Mouse (Mus musculus) CH12.LX (cell line): Measurements from ENCODE around the gene Ces4a. TPM values are rescaled to one million over a fixed set of nuclear protein-coding genes. Genes with fewer than 3 reads are reported as not detected.

ENCODE experiments used
- DNase-seq: peaks from one replicate; pipeline ENCODE4 v3.0.0-alpha.2; 2013; ENCODE audit errors: extremely low read depth
- H3K27ac ChIP-seq: 2 replicates; pipeline ENCODE4 v1.5.1; 2012; ENCODE audit warnings: low read depth, mild to moderate bottlenecking, control low read depth, moderate library complexity; ENCODE audit not compliant: insufficient read depth
- H3K27me3 ChIP-seq: replicated peaks from 2 replicates; pipeline ENCODE3; 2012; ENCODE audit warnings: inconsistent platforms
- H3K36me3 ChIP-seq, 2 experiments: replicated peaks in 1 of 2; 2 replicates each; pipeline versions ENCODE3 to v1.6.1; 2012; ENCODE audit warnings: inconsistent platforms in 1 of 2, low read length in 1 of 2, mild to moderate bottlenecking in 1 of 2, mixed read lengths in 1 of 2, moderate library complexity in 1 of 2; ENCODE audit not compliant: control insufficient read depth in 1 of 2, insufficient read depth in 1 of 2
- H3K4me1 ChIP-seq, 2 experiments: 2 replicates each; pipeline ENCODE4 v1.6.1; 2012; ENCODE audit warnings: inconsistent platforms in 1 of 2, moderate library complexity in 1 of 2; ENCODE audit not compliant: insufficient read depth in 2 of 2, control insufficient read depth in 1 of 2
- H3K4me2 ChIP-seq: 2 replicates; pipeline ENCODE4 v1.6.1; 2012; ENCODE audit warnings: low read depth, mild to moderate bottlenecking, control low read depth; ENCODE audit not compliant: poor library complexity, insufficient read depth, severe bottlenecking
- H3K4me3 ChIP-seq, 3 experiments: fragments of 150-350 bp in 1 of 3; sonication (generic) in 1 of 3; replicated peaks in 1 of 3; 2 replicates each; pipeline versions ENCODE3 to v1.5.1; 2011 to 2012; ENCODE audit warnings: low read depth in 2 of 3, low read length in 2 of 3, mild to moderate bottlenecking in 2 of 3, moderate library complexity in 2 of 3, control low read depth in 1 of 3, improper control_type of control experiment in 1 of 3, inconsistent platforms in 1 of 3, mixed read lengths in 1 of 3; ENCODE audit not compliant: poor library complexity in 1 of 3
- H3K79me2 ChIP-seq: replicated peaks from 2 replicates; pipeline ENCODE4 v1.6.1; 2012; ENCODE audit warnings: mild to moderate bottlenecking, moderate library complexity; ENCODE audit not compliant: control insufficient read depth, poor library complexity, insufficient read depth, severe bottlenecking; ENCODE audit errors: extremely low read depth
- H3K9ac ChIP-seq: 2 replicates; pipeline ENCODE4 v1.6.1; 2012; ENCODE audit warnings: low read depth, mild to moderate bottlenecking, control low read depth, moderate library complexity; ENCODE audit not compliant: insufficient read depth
- H3K9me3 ChIP-seq: replicated peaks from 2 replicates; pipeline ENCODE3; 2012; ENCODE audit warnings: low read length, inconsistent platforms, mixed read lengths
- BHLHE40 ChIP-seq: IDR thresholded peaks from 2 replicates; pipeline ENCODE4 v1.6.1; 2011; ENCODE audit warnings: mild to moderate bottlenecking, low read depth, low read length, improper control_type of control experiment
- CHD1 ChIP-seq: IDR thresholded peaks from 2 replicates; pipeline ENCODE4 v1.6.1; 2012; ENCODE audit warnings: low read depth, low read length, improper control_type of control experiment, inconsistent platforms
- CTCF ChIP-seq, 2 experiments: IDR thresholded peaks in 1 of 2; conservative IDR thresholded peaks in 1 of 2; 2 replicates each; pipeline ENCODE4 v1.5.1; 2011 to 2012; ENCODE audit warnings: low read depth in 2 of 2, low read length in 2 of 2, improper control_type of control experiment in 1 of 2, inconsistent platforms in 1 of 2, mild to moderate bottlenecking in 1 of 2, moderate library complexity in 1 of 2
- E2F4 ChIP-seq: IDR thresholded peaks from 2 replicates; pipeline ENCODE4 v1.6.1; 2011; ENCODE audit warnings: low read depth, low read length, improper control_type of control experiment; ENCODE audit not compliant: insufficient replicate concordance
- ETS1 ChIP-seq: conservative IDR thresholded peaks from 2 replicates; pipeline ENCODE4 v1.6.1; 2012; ENCODE audit warnings: low read depth, mild to moderate bottlenecking, inconsistent platforms, low read length, improper control_type of control experiment, moderate library complexity
- HCFC1 ChIP-seq: IDR thresholded peaks from 2 replicates; pipeline ENCODE4 v1.6.1; 2012; ENCODE audit warnings: low read depth, mild to moderate bottlenecking, inconsistent platforms, low read length, improper control_type of control experiment
- JUN ChIP-seq: IDR thresholded peaks from 2 replicates; pipeline ENCODE4 v1.6.1; 2011; ENCODE audit warnings: low read depth, mild to moderate bottlenecking, low read length, improper control_type of control experiment, moderate library complexity; ENCODE audit not compliant: insufficient read depth
- JUND ChIP-seq: conservative IDR thresholded peaks from 2 replicates; pipeline ENCODE4 v1.6.1; 2011; ENCODE audit warnings: low read depth, low read length, improper control_type of control experiment
- MAFK ChIP-seq: IDR thresholded peaks from 2 replicates; pipeline ENCODE4 v1.6.1; 2011; ENCODE audit warnings: low read length, improper control_type of control experiment; ENCODE audit not compliant: insufficient replicate concordance
- MAX ChIP-seq: IDR thresholded peaks from 2 replicates; pipeline ENCODE4 v1.6.1; 2011; ENCODE audit warnings: low read length, improper control_type of control experiment
- MYC ChIP-seq: IDR thresholded peaks from 2 replicates; pipeline ENCODE4 v1.6.1; 2011; ENCODE audit warnings: low read depth, mild to moderate bottlenecking, improper control_type of control experiment, low read length
- NELFE ChIP-seq: IDR thresholded peaks from 2 replicates; pipeline ENCODE4 v1.6.1; 2011; ENCODE audit warnings: low read depth, low read length, improper control_type of control experiment
- PAX5 ChIP-seq: IDR thresholded peaks from 2 replicates; pipeline ENCODE4 v1.6.1; 2012; ENCODE audit warnings: low read length, inconsistent platforms, mixed read lengths
- POLR2A ChIP-seq: IDR thresholded peaks from 2 replicates; pipeline ENCODE4 v1.6.1; 2011; ENCODE audit warnings: low read depth, mild to moderate bottlenecking, improper control_type of control experiment, low read length
- POLR2AphosphoS2 ChIP-seq: IDR thresholded peaks from 2 replicates; pipeline ENCODE4 v1.6.1; 2011; ENCODE audit warnings: low read depth, low read length, improper control_type of control experiment
- RCOR1 ChIP-seq: conservative IDR thresholded peaks from 2 replicates; pipeline ENCODE4 v1.6.1; 2012; ENCODE audit warnings: low read depth, mild to moderate bottlenecking, inconsistent platforms, low read length, improper control_type of control experiment
- SMC3 ChIP-seq: IDR thresholded peaks from 2 replicates; pipeline ENCODE4 v1.6.1; 2011; ENCODE audit warnings: low read depth, low read length, improper control_type of control experiment
- TBP ChIP-seq: conservative IDR thresholded peaks from 2 replicates; pipeline ENCODE4 v1.6.1; 2011; ENCODE audit warnings: low read depth, low read length, improper control_type of control experiment
- TCF12 ChIP-seq: IDR thresholded peaks from 2 replicates; pipeline ENCODE4 v1.6.1; 2014; ENCODE audit warnings: low read depth, mild to moderate bottlenecking, inconsistent platforms, low read length, improper control_type of control experiment
- UBTF ChIP-seq: IDR thresholded peaks from 2 replicates; pipeline ENCODE4 v1.6.1; 2012; ENCODE audit warnings: low read depth, mild to moderate bottlenecking, inconsistent platforms, low read length, improper control_type of control experiment, moderate library complexity
- USF2 ChIP-seq: conservative IDR thresholded peaks from 2 replicates; pipeline ENCODE4 v1.6.1; 2011; ENCODE audit warnings: low read depth, low read length, improper control_type of control experiment
- ZNF384 ChIP-seq: IDR thresholded peaks from 2 replicates; pipeline ENCODE4 v1.6.1; 2012; ENCODE audit warnings: low read depth, low read length, improper control_type of control experiment, inconsistent platforms
- dilution Hi-C: fragments of 300-500 bp; cut with MboI; formaldehyde crosslinking; loops from 2 replicates; pipeline ENCODE4 v1.14.3; 2020; ENCODE audit warnings: low sequenced_read_pairs; ENCODE audit not compliant: extremely low pct_unique_long_range_greater_than_20kb, extremely low pct_ligation_motif_present
- in situ Hi-C: fragments of 300-500 bp; cut with MboI; formaldehyde crosslinking; loops from 3 replicates; pipeline ENCODE4 v1.14.3; 2019; ENCODE audit warnings: low sequenced_read_pairs, low pct_ligation_motif_present, low pct_unique_long_range_greater_than_20kb, mixed read lengths
- polyA plus RNA-seq: library from polyadenylated mRNA; unstranded; fragments of >175 nt; gene quantifications from 2 replicates; pipeline ENCODE4 v1.2.1, GENCODE M21; 2012; ENCODE audit warnings: low read depth; ENCODE audit not compliant: insufficient read length
- total RNA-seq, 2 experiments: library from RNA; depleted of rRNA; stranded (reverse); fragments of 300-350 nt in 1 of 2; fragments of >200 nt in 1 of 2; gene quantifications; 2 replicates each; pipeline ENCODE4 v1.2.3; 2012 to 2014

Gene Ces4a
- total and polyA plus RNA-seq, 3 experiments, result not detected

DNA sequence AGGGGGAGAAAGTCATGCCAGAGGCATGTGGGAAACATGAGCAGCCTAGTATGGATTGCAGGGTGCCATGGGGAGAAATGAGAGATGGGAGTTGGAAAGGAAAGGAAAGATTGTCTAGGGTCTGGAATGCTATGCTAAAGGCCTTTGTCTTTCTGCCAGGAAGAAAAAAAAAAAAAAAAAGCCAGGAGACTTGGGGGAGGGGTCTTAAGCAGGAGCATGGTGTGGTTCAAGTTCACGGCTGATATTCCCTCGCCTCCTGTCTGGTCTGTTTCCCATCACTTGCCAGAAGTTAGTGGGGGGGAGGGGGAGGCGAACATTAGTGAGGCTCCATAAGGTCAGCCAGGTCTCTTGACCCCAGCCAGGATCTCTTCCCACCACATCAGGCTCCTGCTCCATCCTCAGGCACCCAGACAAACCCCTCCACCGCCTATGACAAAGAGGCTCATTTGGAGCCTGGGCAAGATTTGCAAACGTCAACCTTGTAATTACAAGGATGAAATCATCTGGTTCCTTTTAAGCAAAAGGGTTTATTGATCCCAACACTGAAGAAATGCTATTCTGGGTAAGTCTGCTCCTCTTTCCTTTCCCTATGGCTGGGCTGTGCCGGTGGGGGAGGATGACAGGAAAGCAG lies 32.8 kb downstream of the Ces4a start:
- no peak for TF ChIP-seq JUND
- TF ChIP-seq POLR2A, result no peak
- TF ChIP-seq E2F4, result no peak
- no peak for TF ChIP-seq PAX5
- no peak for TF ChIP-seq ZNF384
- TF ChIP-seq JUN, result no peak
- no peak for TF ChIP-seq NELFE
- TF ChIP-seq MAFK, result no peak
- TF ChIP-seq MYC, result no peak
- TF ChIP-seq CTCF (conservative IDR thresholded peaks at IDR 0.05 in 1 of 2, IDR thresholded peaks at IDR 0.05 in 1 of 2; ENCODE audit: low read depth in 2 of 2, low read length in 2 of 2), result no peak
- TF ChIP-seq CHD1, result no peak
- TF ChIP-seq TCF12, result no peak
- TF ChIP-seq HCFC1, result no peak
- TF ChIP-seq SMC3, result no peak
- TF ChIP-seq MAX, result no peak
- TF ChIP-seq TBP, result no peak
- no peak for TF ChIP-seq UBTF
- TF ChIP-seq POLR2AphosphoS2, result no peak
- TF ChIP-seq ETS1, result no peak
- TF ChIP-seq, all 38 proteins: peak for 0
- Histone ChIP-seq H3K27me3 (no peaks in the 10 kb centered on the region), H3K4me3 (no peak overlapping the region), H3K36me3 (no peaks in the 10 kb centered on the region), H3K9me3 (no peaks in the 10 kb centered on the region), H3K27ac (no peak overlapping the region), H3K4me2 (no peak overlapping the region), H3K79me2 (no peaks in the 10 kb centered on the region), H3K4me1 (peaks cover 0 to 21% of the 10 kb centered on the region in 2 experiments; a peak in 2 of 4 replicates), H3K9ac (no peak overlapping the region)
- DNase-seq, result no peak
- dilution Hi-C loops, result no loop called here
- in situ Hi-C loops, result no loop called here

- no peak overlapping the region for H3K4me3 ChIP-seq
- no peaks in the 10 kb centered on the region for H3K36me3 ChIP-seq
- dilution Hi-C loops, result no loop called here
Measured at GRCm38 (mm10) chr8:105165191-105165590, 33.6 kb downstream of the Ces4a start.

More at GRCm38 (mm10) chr8:105165191-105165590, 33.6 kb downstream of the Ces4a start:
- H3K9me3 ChIP-seq, result no peaks in the 10 kb centered on the region
- no peak overlapping the region for H3K4me2 ChIP-seq
- H3K27ac ChIP-seq, result no peak overlapping the region
- H3K27me3 ChIP-seq, result no peaks in the 10 kb centered on the region
- TF ChIP-seq ETS1, result no peak
- no peak for TF ChIP-seq BHLHE40
- no peak for TF ChIP-seq USF2
- no peak for TF ChIP-seq JUN
- no peak for TF ChIP-seq POLR2A
- TF ChIP-seq RCOR1, result no peak
- in situ Hi-C loops, result no loop called here
- DNase-seq, result no peak
- no peak overlapping the region for H3K9ac ChIP-seq
- no peaks in the 10 kb centered on the region for H3K79me2 ChIP-seq
- H3K4me1 ChIP-seq, result peaks cover 0 to 26% of the 10 kb centered on the region in 2 experiments; a peak in 2 of 4 replicates
